Mouse (Mus musculus) monocyte, adult 2 months (primary cell): ENCODE data around the gene Elp6.
A peak's percentile ranks its signal among the peaks of the same experiment; 100 is the strongest.
"Not testable (repeated sequence)": the region's sequence is repeated elsewhere in the genome, so short reads cannot be mapped to it uniquely, and the experiment has no call there.

Experiments used
- DNase-seq, 2 experiments: peaks; one replicate each; pipeline ENCODE4 v3.0.0; 2022; ENCODE audit warnings: low spot score in 2 of 2, low read depth in 1 of 2

The Elp6 gene

GRCm38 (mm10) chr9:110315904-110316303, 10.9 kb downstream of the Elp6 start:
- no peak for DNase-seq

GRCm38 (mm10) chr9:110316503-110316902, 11.5 kb downstream of the Elp6 start:
- no peak for DNase-seq

GRCm38 (mm10) chr9:110320769-110321168, 15.8 kb downstream of the Elp6 start:
- DNase-seq, result no peak

- no peak for DNase-seq
These were observed 18.0 kb downstream of the Elp6 start for GRCm38 (mm10) chr9:110322972-110323371.

- DNase-seq, result no peak
These were observed 19.2 kb downstream of the Elp6 start for GRCm38 (mm10) chr9:110324181-110324580.

- no peak for DNase-seq
These were observed 23.2 kb downstream of the Elp6 start for GRCm38 (mm10) chr9:110328178-110328577.

GRCm38 (mm10) chr9:110328946-110329630, 24.1 kb downstream of the Elp6 start:
- no peak for DNase-seq

- DNase-seq, result no peak
These were observed 24.7 kb downstream of the Elp6 start for GRCm38 (mm10) chr9:110329655-110330054.

GRCm38 (mm10) chr9:110330341-110330740, 25.4 kb downstream of the Elp6 start:
- no peak for DNase-seq

- DNase-seq, result not testable (repeated sequence)
These were observed 25.9 kb downstream of the Elp6 start for GRCm38 (mm10) chr9:110330913-110331312.

GRCm38 (mm10) chr9:110333135-110333895, 28.3 kb downstream of the Elp6 start, which contains the start of gene Scap:
TSS of gene Scap (plus strand) at chr9:110333288.
- DNase-seq, result peak; percentile 91 to 97

GRCm38 (mm10) chr9:110333896-110334259, 28.9 kb downstream of the Elp6 start:
- no peak for DNase-seq

- DNase-seq, result no peak
These were observed 29.9 kb downstream of the Elp6 start for GRCm38 (mm10) chr9:110334849-110335248.

- DNase-seq, result no peak
These were observed 35.2 kb downstream of the Elp6 start for GRCm38 (mm10) chr9:110340037-110340750.

GRCm38 (mm10) chr9:110342008-110342407, 37.0 kb downstream of the Elp6 start:
- DNase-seq, result no peak

GRCm38 (mm10) chr9:110343805-110344204, 38.8 kb downstream of the Elp6 start:
- DNase-seq, result no peak

- DNase-seq, result no peak
These were observed 40.2 kb downstream of the Elp6 start for GRCm38 (mm10) chr9:110345057-110345739.

GRCm38 (mm10) chr9:110348899-110349298, 43.9 kb downstream of the Elp6 start:
- DNase-seq, result no peak

GRCm38 (mm10) chr9:110350188-110350587, 45.2 kb downstream of the Elp6 start:
- no peak for DNase-seq

- no peak for DNase-seq
These were observed 45.6 kb downstream of the Elp6 start for GRCm38 (mm10) chr9:110350612-110351011.

GRCm38 (mm10) chr9:110351350-110351749, 46.4 kb downstream of the Elp6 start:
- no peak for DNase-seq
